ENCODE assay signal across 16 mouse cellular contexts in the genomic region with DNA sequence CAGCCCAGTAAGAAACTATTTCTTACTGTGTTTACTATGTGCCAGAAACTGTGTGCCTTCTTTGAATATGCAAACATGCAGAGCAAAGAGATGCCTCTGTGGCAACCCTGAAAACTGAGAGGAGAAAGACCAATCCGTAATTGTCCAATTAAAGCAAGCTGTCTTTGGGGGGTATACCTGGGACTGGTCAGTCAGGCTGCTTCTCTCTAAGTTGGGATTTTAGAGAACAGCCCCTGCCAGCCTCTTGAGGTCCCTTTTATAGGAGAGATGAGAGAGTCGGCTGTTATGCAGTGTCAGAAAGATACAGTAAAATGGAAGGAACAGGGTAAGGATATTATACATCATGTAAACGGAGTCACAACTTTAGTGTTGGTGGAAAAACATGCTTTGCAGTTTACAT.
DNase-seq lines count a peak whose midpoint lies in the region; TF ChIP-seq lines count a peak whose summit lies in the region.
"Had no signal": no experiment of that assay in that cellular context is flagged by ENCODE, and none has a peak within 500 bp of the region (broad histone marks: within the 10 kb centered on the region; RNA-seq: fewer than 3 reads in every experiment).

No protein-coding gene starts in this region.

- H3K9ac ChIP-seq in MEL (ENCODE audit: control insufficient read depth, low read depth, low read length, poor library complexity, severe bottlenecking): peak overlapping the region; percentile 24

- peak in 1 of 2 experiments; percentile 40; a peak in 1 of 4 replicates for TF ChIP-seq EP300 in MEL (IDR thresholded peaks at IDR 0.05; ENCODE audit: low read depth in 1 of 2, low read length in 2 of 2)

- peak in 1 of 2 experiments; percentile 55; a peak in 2 of 4 replicates for TF ChIP-seq POLR2A in MEL (IDR thresholded peaks at IDR 0.05; ENCODE audit: control insufficient read depth in 1 of 2, insufficient read depth in 1 of 2, low read depth in 1 of 2, low read length in 2 of 2, poor library complexity in 1 of 2)

- TF ChIP-seq CTCF in MEL (IDR thresholded peaks at IDR 0.05 in 2 of 3, conservative IDR thresholded peaks at IDR 0.05 in 1 of 3; ENCODE audit: control insufficient read depth in 1 of 3, insufficient read depth in 1 of 3, low read depth in 2 of 3, low read length in 3 of 3, poor library complexity in 1 of 3, severe bottlenecking in 1 of 3): no peak

- H3K36me3 ChIP-seq in heart, embryonic 10.5 days: no peaks in the 10 kb centered on the region
- peaks cover 0 to 51% of the 10 kb centered on the region in 2 experiments; a peak in 2 of 4 replicates for H3K36me3 ChIP-seq in MEL (ENCODE audit: control insufficient read depth in 1 of 2, insufficient read depth in 2 of 2, low read length in 2 of 2)
- H3K36me3 ChIP-seq: G1E had no signal

- 82% methylated on average over 3 of the region's 3 CpGs for WGBS in heart, embryonic 10.5 days

- no peak for TF ChIP-seq RAD21 in MEL (IDR thresholded peaks at IDR 0.05; ENCODE audit: low read depth, low read length)

- H3K27me3 ChIP-seq in heart, embryonic 10.5 days (ENCODE audit: insufficient read depth, poor library complexity, severe bottlenecking): peaks cover 4% of the 10 kb centered on the region
- no peaks in the 10 kb centered on the region for H3K27me3 ChIP-seq in MEL (ENCODE audit: control insufficient read depth in 1 of 2, insufficient read depth in 2 of 2, low read length in 2 of 2)

- H3K4me3 ChIP-seq in heart, embryonic 10.5 days: no peak overlapping the region
- H3K4me3 ChIP-seq in MEL (ENCODE audit: control insufficient read depth in 1 of 2, insufficient read depth in 1 of 2, low read depth in 2 of 2, low read length in 2 of 2): peak overlapping the region in 1 of 2 experiments; percentile 7; a peak in 1 of 4 replicates

- H3K27ac ChIP-seq in heart, embryonic 10.5 days: no peak overlapping the region
- H3K27ac ChIP-seq in MEL (ENCODE audit: control insufficient read depth, low read depth, low read length): peak overlapping the region; percentile 91

- H3K79me2 ChIP-seq in MEL (ENCODE audit: control insufficient read depth, insufficient read depth, low read length, poor library complexity): no peaks in the 10 kb centered on the region

- no peaks in the 10 kb centered on the region for H3K9me3 ChIP-seq in heart, embryonic 10.5 days
- no peaks in the 10 kb centered on the region for H3K9me3 ChIP-seq in MEL (replicated peaks; ENCODE audit: insufficient read depth, low read length)
- H3K9me3 ChIP-seq: G1E had no signal

- H3K4me1 ChIP-seq in heart, embryonic 10.5 days: peaks cover 13% of the 10 kb centered on the region
- H3K4me1 ChIP-seq in MEL (ENCODE audit: control insufficient read depth in 1 of 2, insufficient read depth in 2 of 2, low read length in 2 of 2): peaks cover 10 to 54% of the 10 kb centered on the region in 2 experiments

- DNase-seq in heart, adult 11 months: peak; percentile 61
- no peak for DNase-seq in heart, embryonic 10.5 days (ENCODE audit: low spot score)
- DNase-seq in MEL (ENCODE audit: low read depth, low spot score): peak; percentile 61
- DNase-seq in spleen, postnatal 14 days (ENCODE audit: low spot score in 2 of 2): no peak
- DNase-seq: adrenal gland, adult 2 months; adrenal gland, adult 8-10 months; adrenal gland, postnatal 10 days; adrenal gland, postnatal 14 days; adrenal gland, postnatal 25 days; adrenal gland, postnatal 36 days; B cell, adult 2 months; cerebellum, adult 11 months; cerebellum, adult 11-12 months; cerebellum, adult 18-20 months; cerebellum, adult 2 months had no signal

TF ChIP-seq in MEL, 35 proteins besides CTCF, POLR2A, EP300 and RAD21:
- no peak for TF ChIP-seq TCF12 (IDR thresholded peaks at IDR 0.05; ENCODE audit: low read depth, low read length)
- TF ChIP-seq NELFE (IDR thresholded peaks at IDR 0.05; ENCODE audit: low read depth, low read length): peak; percentile 13; the same call in 1 of the 2 replicates

Comparison
In these comparisons a context has a peak if more than half of its experiments do, and no peak if none do; other contexts are left out.
1. DNase-seq: peak in heart, adult 11 months (single experiment) and MEL (single experiment); none in heart, embryonic 10.5 days (single experiment) and spleen, postnatal 14 days (0 of 2).